Mouse (Mus musculus) Patski (cell line): ENCODE results near the gene Dennd2d. TPM values are rescaled to one million over a fixed set of nuclear protein-coding genes. Genes with fewer than 3 reads are reported as not detected.
A peak's percentile ranks its signal among the peaks of the same experiment; 100 is the strongest.

Source experiments
- ATAC-seq: fragments of 100-300 bp; one replicate; pipeline ENCODE4 v1.8.0; 2021
- CTCF ChIA-PET: fragments of 350-600 bp; sonication (Branson Sonifier 250); formaldehyde crosslinking; loops from one replicate; lab custom pipeline; 2022; ENCODE audit warnings: inconsistent platforms; lab: Charles Lee
- POLR2A ChIA-PET: fragments of 350-600 bp; sonication (Branson Sonifier 250); formaldehyde crosslinking; loops from one replicate; lab custom pipeline; 2022; ENCODE audit warnings: antibody characterized with exemption, inconsistent platforms; lab: Charles Lee
- DNase-seq: peaks from one replicate; pipeline ENCODE4 v3.0.0-alpha.2; 2011; ENCODE audit warnings: low read depth, low spot score
- H3K27me3 ChIP-seq: fragments of 371-371 bp; one replicate; pipeline ENCODE4 v1.5.1; 2021
- CTCF ChIP-seq: fragments of 100-300 bp; IDR thresholded peaks from one replicate; pipeline ENCODE4 v1.5.1; 2021
- in situ Hi-C: fragments of 300-500 bp; cut with MboI; formaldehyde crosslinking; loops from 3 replicates; pipeline ENCODE4 v1.11.1; 2018; ENCODE audit warnings: low pct_unique_long_range_greater_than_20kb, mixed read lengths
- polyA plus RNA-seq: library from polyadenylated mRNA; unstranded; gene quantifications from one replicate; pipeline ENCODE4 v1.2.3, GENCODE M21; 2021

The Dennd2d gene
- polyA plus RNA-seq = 0.56 TPM

GRCm38 (mm10) chr3:106482281-106483081 lies at the start of gene Dennd2d:
Gene Dennd2d (plus strand): TSS chr3:106482405.
- POLR2A ChIA-PET = no interaction called here
- H3K27me3 ChIP-seq = peaks cover 23% of the 10 kb centered on the region
- in situ Hi-C loops = no loop called here
- DNase-seq (no peak), ATAC-seq (peak; percentile 76)
- CTCF ChIA-PET = interaction anchor here (1.1 kb wide), 1 partner anchor 20 kb away, joined by 4 read pairs; no protein-coding TSS in a partner anchor
- TF ChIP-seq CTCF = peak; percentile 51

GRCm38 (mm10) chr3:106448571-106448970 lies 33.6 kb upstream of the Dennd2d start:
- TF ChIP-seq CTCF = peak; percentile 79
- ChIA-PET CTCF (no interaction called here), POLR2A (no interaction called here)
- DNase-seq (peak; percentile 10), ATAC-seq (peak; percentile 85)
- no peaks in the 10 kb centered on the region for H3K27me3 ChIP-seq
- in situ Hi-C loops = loop anchor here (5.0 kb wide), 2 partner anchors 456 to 766 kb away; no protein-coding TSS in a partner anchor

- TF ChIP-seq CTCF = no peak
- ChIA-PET POLR2A (no interaction called here), CTCF (no interaction called here)
- peaks cover under 1% of the 10 kb centered on the region for H3K27me3 ChIP-seq
- ATAC-seq (no peak), DNase-seq (no peak)
- in situ Hi-C loops = loop anchor here (5.0 kb wide), 2 partner anchors 457 to 767 kb away; no protein-coding TSS in a partner anchor
Observed at GRCm38 (mm10) chr3:106448995-106449394, 33.2 kb upstream of the Dennd2d start.

- ChIA-PET CTCF (no interaction called here), POLR2A (no interaction called here)
- peaks cover 5% of the 10 kb centered on the region for H3K27me3 ChIP-seq
- in situ Hi-C loops = loop anchor here (5.0 kb wide), 2 partner anchors 457 to 767 kb away; no protein-coding TSS in a partner anchor
- no peak for DNase-seq
- ATAC-seq = no peak
- no peak for TF ChIP-seq CTCF
Observed at GRCm38 (mm10) chr3:106449567-106449966, 32.6 kb upstream of the Dennd2d start.

GRCm38 (mm10) chr3:106452616-106453015 lies 29.6 kb upstream of the Dennd2d start:
- CTCF ChIA-PET = interaction anchor here (1.4 to 1.6 kb wide), 2 partner anchors 44 to 461 kb away, joined by 3 read pairs; no protein-coding TSS in a partner anchor
- ATAC-seq = no peak
- no peak for TF ChIP-seq CTCF

GRCm38 (mm10) chr3:106457298-106457869 lies 24.8 kb upstream of the Dennd2d start:
- POLR2A ChIA-PET = interaction anchor here (0.5 kb wide), 1 partner anchor 56 kb away, joined by 3 read pairs; no protein-coding TSS in a partner anchor
- in situ Hi-C loops = no loop called here
- TF ChIP-seq CTCF = no peak
- peaks cover 15% of the 10 kb centered on the region for H3K27me3 ChIP-seq
- DNase-seq = no peak
- CTCF ChIA-PET = interaction anchor here (1.3 kb wide), 1 partner anchor 13 kb away, joined by 3 read pairs; no protein-coding TSS in a partner anchor
- ATAC-seq = no peak

More at GRCm38 (mm10) chr3:106452616-106453015, 29.6 kb upstream of the Dennd2d start:
- H3K27me3 ChIP-seq = peaks cover 12% of the 10 kb centered on the region
- no peak for DNase-seq
- POLR2A ChIA-PET = interaction anchor here (0.7 kb wide), 1 partner anchor 723 kb away, joined by 4 read pairs; no protein-coding TSS in a partner anchor
- in situ Hi-C loops = no loop called here

GRCm38 (mm10) chr3:106462059-106462470 lies 20.1 kb upstream of the Dennd2d start:
- ATAC-seq = no peak
- POLR2A ChIA-PET = no interaction called here
- DNase-seq = no peak
- H3K27me3 ChIP-seq = peaks cover 24% of the 10 kb centered on the region
- in situ Hi-C loops = no loop called here
- TF ChIP-seq CTCF = no peak
- CTCF ChIA-PET = interaction anchor here (0.8 to 1.3 kb wide), 4 partner anchors 11 to 472 kb away, joined by 3 to 4 read pairs (median 4); no protein-coding TSS in a partner anchor

GRCm38 (mm10) chr3:106462493-106462892 lies 19.7 kb upstream of the Dennd2d start:
- H3K27me3 ChIP-seq = peaks cover 22% of the 10 kb centered on the region
- no peak for ATAC-seq
- in situ Hi-C loops = no loop called here
- ChIA-PET CTCF (interaction anchor here (0.8 to 1.3 kb wide), 4 partner anchors 10 to 472 kb away, joined by 3 to 4 read pairs (median 4); no protein-coding TSS in a partner anchor), POLR2A (no interaction called here)
- no peak for TF ChIP-seq CTCF
- DNase-seq = no peak

GRCm38 (mm10) chr3:106464750-106465149 lies 17.5 kb upstream of the Dennd2d start:
- ChIA-PET POLR2A (no interaction called here), CTCF (interaction anchor here (1.0 kb wide), 1 partner anchor 22 kb away, joined by 3 read pairs; no protein-coding TSS in a partner anchor)
- peaks cover 20% of the 10 kb centered on the region for H3K27me3 ChIP-seq
- ATAC-seq (no peak), DNase-seq (no peak)
- TF ChIP-seq CTCF = no peak
- in situ Hi-C loops = no loop called here

GRCm38 (mm10) chr3:106474210-106474609 lies 8.0 kb upstream of the Dennd2d start:
- CTCF ChIA-PET = no interaction called here
- H3K27me3 ChIP-seq = peaks cover 20% of the 10 kb centered on the region
- POLR2A ChIA-PET = no interaction called here
- ATAC-seq (no peak), DNase-seq (no peak)
- in situ Hi-C loops = no loop called here
- TF ChIP-seq CTCF = no peak
